Mouse (Mus musculus) C2C12 (cell line): ENCODE measurements around the gene BC037034.

ENCODE experiments used
- CEBPB ChIP-seq: IDR thresholded peaks from one replicate; pipeline ENCODE4 v1.6.1; 2011; ENCODE audit warnings: low read depth, mild to moderate bottlenecking, control low read depth, moderate library complexity
- CTCF ChIP-seq: IDR thresholded peaks from one replicate; pipeline ENCODE4 v1.5.1; 2011; ENCODE audit not compliant: control insufficient read depth, insufficient read depth, insufficient read length
- FOSL1 ChIP-seq: IDR thresholded peaks from one replicate; pipeline ENCODE4 v1.8.0; 2011; ENCODE audit warnings: mild to moderate bottlenecking, low read length; ENCODE audit not compliant: poor library complexity, insufficient read depth, severe bottlenecking
- MAX ChIP-seq: IDR thresholded peaks from one replicate; pipeline ENCODE4 v1.6.1; 2011; ENCODE audit warnings: mild to moderate bottlenecking, control low read depth
- MYOG ChIP-seq: IDR thresholded peaks from one replicate; pipeline ENCODE4 v1.6.1; 2011; ENCODE audit not compliant: control insufficient read depth, insufficient read length; ENCODE audit errors: extremely low read depth
- USF1 ChIP-seq: IDR thresholded peaks from one replicate; pipeline ENCODE4 v1.6.1; 2011; ENCODE audit warnings: low read depth, mild to moderate bottlenecking, control low read depth, moderate library complexity

DNA sequence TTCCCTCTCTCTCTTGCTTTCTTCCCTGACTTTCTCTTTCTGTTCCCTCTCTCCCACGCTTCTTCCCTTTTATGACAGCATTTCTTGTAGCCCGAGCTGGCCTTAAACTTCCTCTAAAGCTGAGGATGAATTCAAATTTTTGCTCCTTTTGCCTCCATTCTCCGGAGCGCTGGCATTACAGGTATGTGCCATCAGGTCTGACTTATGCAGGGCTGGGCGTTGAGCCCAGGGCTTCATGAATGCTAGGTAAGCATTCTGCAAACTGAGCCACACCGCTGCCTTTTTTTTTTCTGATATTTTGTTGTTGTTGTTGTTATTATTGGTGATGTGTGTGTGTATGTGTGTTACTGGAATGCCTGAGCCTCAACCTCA, 360 bp upstream of the BC037034 start:
- no peak for TF ChIP-seq CTCF
- no peak for TF ChIP-seq MAX
- TF ChIP-seq USF1 = no peak
- no peak for TF ChIP-seq CEBPB
- no peak for TF ChIP-seq MYOG
- TF ChIP-seq FOSL1 = no peak
